Mouse (Mus musculus) heart, postnatal 0 days (tissue): ENCODE measurements around the gene Plp2. TPM values are rescaled to one million over a fixed set of nuclear protein-coding genes. Genes with fewer than 3 reads are reported as not detected.
A peak's percentile ranks its signal among the peaks of the same experiment; 100 is the strongest.

Source experiments
- ATAC-seq: fragments of 200-750 bp; cut with Nextera tagmentation; 2 replicates; pipeline ENCODE4 v1.8.0; 2017; ENCODE audit warnings: low read depth, moderate number of reproducible peaks, moderate library complexity; ENCODE audit not compliant: insufficient read depth
- DNase-seq: peaks from one replicate; pipeline ENCODE4 v3.0.0-alpha.2; 2016; ENCODE audit warnings: low spot score
- H3K27ac ChIP-seq: fragments of 300-500 bp; sonication (generic); 2 replicates; pipeline ENCODE4 v1.5.1; 2014; ENCODE audit warnings: low read depth, mild to moderate bottlenecking
- H3K27me3 ChIP-seq: fragments of 300-500 bp; sonication (generic); 2 replicates; pipeline ENCODE4 v1.6.1; 2014; ENCODE audit warnings: low read length, mixed read lengths; ENCODE audit not compliant: control insufficient read depth, insufficient read depth
- H3K36me3 ChIP-seq: fragments of 300-500 bp; sonication (generic); replicated peaks from 2 replicates; pipeline ENCODE4 v1.6.1; 2014; ENCODE audit warnings: low read length, mixed read lengths; ENCODE audit not compliant: control insufficient read depth, insufficient read depth
- H3K4me1 ChIP-seq: fragments of 300-500 bp; sonication (generic); 2 replicates; pipeline ENCODE4 v1.6.1; 2014; ENCODE audit warnings: antibody characterized with exemption; ENCODE audit not compliant: control insufficient read depth, insufficient read depth
- H3K4me2 ChIP-seq: fragments of 300-500 bp; sonication (generic); 2 replicates; pipeline ENCODE4 v1.6.1; 2014; ENCODE audit warnings: low read depth, mild to moderate bottlenecking, low read length, moderate library complexity
- H3K4me3 ChIP-seq: fragments of 300-500 bp; sonication (generic); 2 replicates; pipeline ENCODE4 v1.5.1; 2014; ENCODE audit warnings: low read depth, low read length
- H3K9ac ChIP-seq: fragments of 300-500 bp; sonication (generic); replicated peaks from 2 replicates; pipeline ENCODE4 v1.6.1; 2014; ENCODE audit warnings: low read depth, low read length, mixed read lengths
- H3K9me3 ChIP-seq: fragments of 300-500 bp; sonication (generic); replicated peaks from 2 replicates; pipeline ENCODE4 v1.6.1; 2016; ENCODE audit warnings: low read length; ENCODE audit not compliant: control insufficient read depth
- CTCF ChIP-seq: IDR thresholded peaks from 2 replicates; pipeline ENCODE4 v1.5.1; 2016; ENCODE audit warnings: antibody characterized with exemption, control low read depth, low read depth
- EP300 ChIP-seq: IDR thresholded peaks from 2 replicates; pipeline ENCODE4 v1.6.1; 2016; ENCODE audit warnings: antibody characterized with exemption, low read depth
- whole genome bisulfite sequencing: fragments of 180-500 bp; shearing (Covaris S2); extraction: QIAGEN DNeasy Blood & Tissue Kit; methylation state at CpG from one replicate; pipeline ENCODE4 v1.1.7; 2014; 5-methylcytosine and 5-hydroxymethylcytosine counted together
- polyA plus RNA-seq: library from polyadenylated mRNA; unstranded; fragments of >200 nt; fragmentation: Nextera tagmentation; extraction: Ambion mirVana; gene quantifications from 2 replicates; pipeline ENCODE4 v1.2.1, GENCODE M21; 2015
- total RNA-seq: library from RNA; depleted of rRNA; stranded (reverse); fragments of >200 nt; gene quantifications from 2 replicates; pipeline ENCODE4 v1.2.3, GENCODE M21; 2014; ENCODE audit warnings: low replicate concordance

The Plp2 gene
- total and polyA plus RNA-seq, 2 experiments from 2014 or later, result 91.1 to 134 TPM

DNA sequence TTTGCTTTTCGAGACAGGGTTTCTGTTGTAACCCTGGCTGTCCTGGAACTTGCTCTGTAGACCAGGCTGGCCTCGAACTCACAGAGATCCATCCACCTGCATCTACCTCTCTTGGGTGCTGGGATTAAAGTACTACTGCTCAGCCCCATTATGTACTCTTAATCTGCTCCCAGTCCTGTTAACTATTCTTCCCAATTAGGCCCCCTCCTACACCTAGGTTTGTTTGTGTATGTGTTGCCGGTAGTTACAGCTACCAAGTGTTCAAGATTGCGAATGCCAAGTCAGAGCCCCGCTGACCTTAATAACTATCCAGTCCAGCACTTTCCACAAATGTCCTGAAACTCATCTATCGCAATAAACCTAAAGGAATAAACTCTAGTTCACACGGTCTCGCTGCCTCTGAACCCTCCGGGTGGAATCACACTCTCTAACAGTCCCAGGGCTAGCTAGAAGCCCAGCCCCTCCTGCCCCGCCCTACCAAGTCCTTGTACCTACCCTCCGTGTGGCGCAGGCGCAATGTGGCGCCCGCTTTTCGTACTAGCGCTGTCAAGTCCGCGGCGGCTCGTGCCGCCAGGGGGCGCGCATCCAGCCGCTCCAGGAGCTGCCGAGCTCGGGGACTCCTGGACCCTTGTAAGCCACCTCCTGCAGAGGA, 8.3 kb upstream of the Plp2 start:
- no peak for TF ChIP-seq EP300
- peak; percentile 66 for TF ChIP-seq CTCF
- Histone ChIP-seq H3K4me1 (0 out of 2 replicates have a peak, but pooled peaks cover under 1% of the 10 kb centered on the region), H3K27ac (peak overlapping the region; percentile 57), H3K36me3 (no peaks in the 10 kb centered on the region), H3K9me3 (no peaks in the 10 kb centered on the region), H3K4me2 (peak overlapping the region; percentile 62), H3K9ac (no peak overlapping the region), H3K4me3 (peak overlapping the region; percentile 40), H3K27me3 (no peaks in the 10 kb centered on the region)
- DNase-seq (peak; percentile 76), ATAC-seq (peak; percentile 96)
- 14% methylated on average over 27 of the region's 27 CpGs for WGBS

- no peaks in the 10 kb centered on the region for H3K9me3 ChIP-seq
- ATAC-seq, result no peak
- no peaks in the 10 kb centered on the region for H3K27me3 ChIP-seq
- TF ChIP-seq CTCF (peak; percentile 10; the same call in 1 of the 2 replicates), EP300 (no peak)
- WGBS, result 33% methylated on average over 3 of the region's 3 CpGs
- peak overlapping the region; percentile 62; the same call in 1 of the 2 replicates for H3K4me2 ChIP-seq
- DNase-seq, result no peak
- H3K4me3 ChIP-seq, result no peak overlapping the region
- H3K36me3 ChIP-seq, result no peaks in the 10 kb centered on the region
- no peak overlapping the region for H3K9ac ChIP-seq
- peak overlapping the region; percentile 57; the same call in 1 of the 2 replicates for H3K27ac ChIP-seq
- H3K4me1 ChIP-seq, result 0 out of 2 replicates have a peak, but pooled peaks cover 5% of the 10 kb centered on the region
Measured at GRCm38 (mm10) chrX:7678986-7679385, 7.8 kb upstream of the Plp2 start.

DNA sequence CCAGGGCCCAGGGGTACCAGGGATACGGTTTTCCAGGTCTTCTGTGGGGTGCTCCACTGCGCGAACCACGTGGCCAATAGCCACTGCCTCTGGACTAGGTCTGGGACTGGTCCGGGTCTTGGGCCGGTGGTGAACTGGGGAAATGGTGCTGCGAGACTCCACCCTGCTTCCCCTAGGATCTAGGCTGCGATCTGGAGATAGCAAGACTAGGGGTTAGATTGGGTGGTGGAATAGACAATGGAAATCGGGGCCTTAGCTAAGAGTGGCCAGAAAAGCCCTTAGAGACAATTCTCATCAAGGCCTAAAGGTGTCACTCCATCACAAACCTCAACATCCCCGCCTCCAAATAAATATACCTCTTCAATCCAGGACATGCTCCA, 3.8 kb upstream of the Plp2 start:
- Histone ChIP-seq H3K4me3 (peak overlapping the region; percentile 32), H3K36me3 (no peaks in the 10 kb centered on the region), H3K9ac (no peak overlapping the region), H3K4me1 (0 out of 2 replicates have a peak, but pooled peaks cover 12% of the 10 kb centered on the region), H3K4me2 (peak overlapping the region; percentile 62), H3K9me3 (no peaks in the 10 kb centered on the region), H3K27ac (no peak overlapping the region), H3K27me3 (no peaks in the 10 kb centered on the region)
- 31% methylated on average over 10 of the region's 10 CpGs for WGBS
- DNase-seq (no peak), ATAC-seq (no peak)
- no peak for TF ChIP-seq EP300
- TF ChIP-seq CTCF, result no peak

GRCm38 (mm10) chrX:7674284-7675000, 3.3 kb upstream of the Plp2 start:
- peak overlapping the region; percentile 62 for H3K4me2 ChIP-seq
- H3K27ac ChIP-seq, result peak overlapping the region; percentile 8; the same call in 1 of the 2 replicates
- peak overlapping the region; percentile 32 for H3K4me3 ChIP-seq
- TF ChIP-seq CTCF, result no peak
- TF ChIP-seq EP300, result no peak
- no peaks in the 10 kb centered on the region for H3K9me3 ChIP-seq
- no peak for DNase-seq
- no peak for ATAC-seq
- H3K36me3 ChIP-seq, result no peaks in the 10 kb centered on the region
- peak overlapping the region; percentile 33; the same call in 1 of the 2 replicates for H3K9ac ChIP-seq
- WGBS, result 18% methylated on average over 28 of the region's 28 CpGs
- H3K27me3 ChIP-seq, result no peaks in the 10 kb centered on the region
- H3K4me1 ChIP-seq, result 0 out of 2 replicates have a peak, but pooled peaks cover 12% of the 10 kb centered on the region

- peak overlapping the region; percentile 62 for H3K4me2 ChIP-seq
- H3K9ac ChIP-seq, result no peak overlapping the region
- H3K27ac ChIP-seq, result 0 out of 2 replicates have a peak overlapping the region, but pooled peaks have one; percentile 25
- no peak for TF ChIP-seq EP300
- no peak for TF ChIP-seq CTCF
- WGBS, result 34% methylated on average over 12 of the region's 12 CpGs
- H3K36me3 ChIP-seq, result peaks cover 4% of the 10 kb centered on the region; the same call in 1 of the 2 replicates
- H3K9me3 ChIP-seq, result no peaks in the 10 kb centered on the region
- DNase-seq (no peak), ATAC-seq (no peak)
- 0 out of 2 replicates have a peak, but pooled peaks cover 12% of the 10 kb centered on the region for H3K4me1 ChIP-seq
- no peak overlapping the region for H3K4me3 ChIP-seq
- no peaks in the 10 kb centered on the region for H3K27me3 ChIP-seq
Measured at GRCm38 (mm10) chrX:7673578-7674281, 2.5 kb upstream of the Plp2 start.
